Mouse (Mus musculus) liver, embryonic 15.5 days (tissue): ENCODE measurements around the gene Rnf157. TPM values are rescaled to one million over a fixed set of nuclear protein-coding genes. Genes with fewer than 3 reads are reported as not detected.

ENCODE experiments used
- ATAC-seq: fragments of 200-750 bp; cut with Nextera tagmentation; 2 replicates; pipeline ENCODE4 v1.8.0; 2017; ENCODE audit warnings: moderate number of reproducible peaks, mild to moderate bottlenecking, moderate library complexity; ENCODE audit not compliant: insufficient read depth
- H3K27ac ChIP-seq: fragments of 300-500 bp; sonication (generic); replicated peaks from 2 replicates; pipeline ENCODE4 v1.5.1; 2015; ENCODE audit warnings: mild to moderate bottlenecking, inconsistent platforms
- H3K27me3 ChIP-seq: fragments of 300-500 bp; sonication (generic); 2 replicates; pipeline ENCODE4 v1.6.1; 2015; ENCODE audit warnings: mild to moderate bottlenecking, inconsistent platforms
- H3K36me3 ChIP-seq: fragments of 300-500 bp; sonication (generic); replicated peaks from 2 replicates; pipeline ENCODE4 v1.6.1; 2015; ENCODE audit warnings: moderate library complexity, mild to moderate bottlenecking, inconsistent platforms
- H3K4me1 ChIP-seq: fragments of 300-500 bp; sonication (generic); replicated peaks from 2 replicates; pipeline ENCODE4 v1.6.1; 2015; ENCODE audit warnings: inconsistent platforms
- H3K4me2 ChIP-seq: fragments of 300-500 bp; sonication (generic); 2 replicates; pipeline ENCODE4 v1.6.1; 2015; ENCODE audit warnings: moderate library complexity, mild to moderate bottlenecking, inconsistent platforms
- H3K4me3 ChIP-seq: fragments of 300-500 bp; sonication (generic); replicated peaks from 2 replicates; pipeline ENCODE4 v1.5.1; 2015; ENCODE audit warnings: mild to moderate bottlenecking, inconsistent platforms
- H3K9ac ChIP-seq: fragments of 300-500 bp; sonication (generic); 2 replicates; pipeline ENCODE4 v1.6.1; 2015; ENCODE audit warnings: moderate library complexity, mild to moderate bottlenecking, inconsistent platforms
- H3K9me3 ChIP-seq: fragments of 300-500 bp; sonication (generic); replicated peaks from 2 replicates; pipeline ENCODE4 v1.6.1; 2016; ENCODE audit warnings: inconsistent platforms
- WGBS: fragments of 180-500 bp; shearing (Covaris S2); methylation state at CpG from one replicate; pipeline ENCODE4 v1.1.7; 2015; ENCODE audit warnings: mixed read lengths; ENCODE audit not compliant: insufficient replicate concordance; 5-methylcytosine and 5-hydroxymethylcytosine counted together
- polyA plus RNA-seq: library from polyadenylated mRNA; unstranded; fragments of >200 nt; fragmentation: Nextera tagmentation; extraction: Ambion mirVana; gene quantifications from 2 replicates; pipeline ENCODE4 v1.2.1, GENCODE M21; 2015

Rnf157 gene
- polyA plus RNA-seq, 1 experiment from 2014 or later: 1.4 TPM

- no peak overlapping the region for H3K4me2 ChIP-seq
- H3K27ac ChIP-seq: no peak overlapping the region
- no peak for ATAC-seq
- H3K4me3 ChIP-seq: no peak overlapping the region
- 71% methylated on average over 15 of the region's 15 CpGs for WGBS
- no peak overlapping the region for H3K9ac ChIP-seq
- peaks cover 12% of the 10 kb centered on the region for H3K27me3 ChIP-seq
- peaks cover 28% of the 10 kb centered on the region for H3K36me3 ChIP-seq
- no peaks in the 10 kb centered on the region for H3K9me3 ChIP-seq
- peaks cover 39% of the 10 kb centered on the region for H3K4me1 ChIP-seq
Observed at GRCm38 (mm10) chr11:116442129-116442866, 29.5 kb upstream of the Rnf157 start.

DNA sequence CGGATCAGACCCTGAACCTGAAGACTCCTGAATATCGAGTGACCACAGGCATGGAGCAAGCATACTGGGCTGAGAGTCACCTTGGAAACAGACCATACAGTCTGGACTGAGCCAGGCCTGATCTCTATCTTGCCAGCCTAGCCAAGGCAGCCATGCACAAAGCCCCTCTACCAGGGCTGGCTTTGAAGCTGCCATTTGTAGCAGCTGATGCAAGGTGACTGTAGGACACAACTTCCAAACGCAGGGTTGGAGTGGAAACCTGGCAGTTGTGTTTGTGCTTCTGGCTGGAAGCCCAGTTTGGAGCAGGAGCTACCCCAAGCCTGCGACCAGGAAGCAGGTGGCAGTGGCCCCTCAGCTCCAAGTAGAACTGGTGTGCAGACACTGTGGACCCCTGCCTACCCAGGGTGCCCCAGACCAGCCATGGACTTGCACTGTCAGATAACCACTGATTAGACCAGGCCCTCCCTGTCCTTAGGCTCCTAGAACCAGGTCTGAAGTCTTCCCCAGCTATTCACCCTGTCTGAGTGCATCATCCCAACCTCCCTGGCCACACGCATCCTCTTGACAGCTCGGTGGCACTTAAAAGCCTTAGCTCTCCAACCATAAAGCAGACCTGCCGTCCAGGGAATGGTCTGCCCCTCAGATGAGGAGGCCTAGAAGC lies 27.7 kb upstream of the Rnf157 start:
- Histone ChIP-seq H3K4me2 (no peak overlapping the region), H3K27me3 (no peaks in the 10 kb centered on the region), H3K9ac (no peak overlapping the region), H3K4me1 (peaks cover 47% of the 10 kb centered on the region), H3K27ac (no peak overlapping the region), H3K4me3 (no peak overlapping the region), H3K9me3 (no peaks in the 10 kb centered on the region), H3K36me3 (peaks cover 44% of the 10 kb centered on the region)
- no peak for ATAC-seq
- WGBS: 64% methylated on average over 7 of the region's 7 CpGs

DNA sequence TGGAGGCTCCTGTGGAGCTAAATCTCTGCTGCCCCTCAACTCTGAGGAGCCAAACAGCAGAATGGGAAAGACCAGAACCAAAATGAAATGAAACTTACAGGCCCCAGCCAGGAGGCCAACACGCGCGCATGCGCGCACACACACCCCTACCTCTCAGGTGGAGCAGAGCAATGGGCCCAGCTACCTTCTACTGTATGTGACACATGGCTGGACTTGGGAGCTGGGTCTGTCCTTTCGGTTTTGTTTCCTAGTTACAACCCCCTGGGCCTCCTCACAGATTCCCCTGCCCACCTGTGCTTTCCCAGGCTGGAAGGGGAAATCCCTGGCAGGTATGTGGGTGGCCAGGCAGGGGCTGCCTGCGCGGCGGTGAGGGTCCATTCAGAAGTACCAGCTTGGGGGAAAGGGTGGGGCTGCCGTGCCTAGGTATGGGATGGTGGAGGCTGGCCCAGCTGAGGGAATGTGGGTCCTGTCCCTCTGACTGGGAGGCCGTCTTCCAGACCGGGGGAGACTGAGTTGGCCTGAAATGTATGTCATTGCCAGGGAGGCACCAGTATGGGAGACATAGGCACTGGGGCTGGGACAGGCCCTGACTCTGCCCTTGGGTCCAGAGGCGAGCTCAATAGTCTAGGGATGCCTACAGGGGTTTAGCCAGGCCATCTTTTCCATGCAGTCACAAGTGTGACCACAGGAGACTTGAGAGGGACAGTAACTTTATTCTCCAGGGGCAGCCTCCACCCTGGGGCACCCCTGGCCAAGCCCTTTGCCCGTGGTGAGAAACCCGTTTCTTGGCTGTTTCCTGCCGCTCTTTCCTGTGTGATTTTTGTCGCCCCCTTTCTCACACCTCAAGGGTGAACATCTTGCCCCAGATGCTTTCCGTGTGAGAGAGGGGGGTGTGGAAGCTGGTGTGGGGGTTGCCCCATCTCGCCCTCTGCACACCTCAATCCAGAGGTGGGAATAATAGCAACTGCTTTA lies 26.7 kb upstream of the Rnf157 start:
- no peaks in the 10 kb centered on the region for H3K27me3 ChIP-seq
- H3K9ac ChIP-seq: no peak overlapping the region
- no peaks in the 10 kb centered on the region for H3K9me3 ChIP-seq
- no peak overlapping the region for H3K4me3 ChIP-seq
- no peak for ATAC-seq
- H3K27ac ChIP-seq: no peak overlapping the region
- WGBS: 76% methylated on average over 19 of the region's 19 CpGs
- H3K36me3 ChIP-seq: peaks cover 44% of the 10 kb centered on the region
- no peak overlapping the region for H3K4me2 ChIP-seq
- H3K4me1 ChIP-seq: peaks cover 47% of the 10 kb centered on the region

DNA sequence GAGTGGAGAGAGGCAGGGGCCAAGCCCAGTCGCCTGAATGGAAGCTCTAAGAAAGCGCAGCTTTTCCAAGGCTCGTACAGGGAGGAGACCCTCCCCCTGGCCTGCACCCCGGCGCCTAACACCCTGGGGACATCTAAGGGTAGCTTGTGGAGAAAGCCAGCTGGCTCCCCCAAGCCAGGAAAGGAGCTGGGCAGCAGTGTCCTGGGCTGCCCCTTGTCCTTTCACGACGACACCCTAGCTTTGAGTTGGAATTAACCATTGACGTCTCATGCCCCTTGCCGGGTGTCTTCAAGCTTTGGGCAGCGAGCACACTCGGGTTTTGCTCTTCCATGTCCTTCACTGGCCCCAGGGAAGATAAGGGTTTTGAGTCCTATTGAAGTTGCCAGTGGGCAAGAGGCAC lies 24.7 kb upstream of the Rnf157 start:
- Histone ChIP-seq H3K4me3 (peak overlapping the region; percentile 92; the same call in 1 of the 2 replicates), H3K9ac (no peak overlapping the region), H3K4me1 (peaks cover 55% of the 10 kb centered on the region), H3K27ac (peak overlapping the region; percentile 94; the same call in 1 of the 2 replicates), H3K36me3 (peaks cover 44% of the 10 kb centered on the region), H3K27me3 (no peaks in the 10 kb centered on the region), H3K9me3 (no peaks in the 10 kb centered on the region), H3K4me2 (peak overlapping the region; percentile 73; the same call in 1 of the 2 replicates)
- no peak for ATAC-seq
- 78% methylated on average over 11 of the region's 11 CpGs for WGBS

- Histone ChIP-seq H3K9me3 (no peaks in the 10 kb centered on the region), H3K36me3 (peaks cover 44% of the 10 kb centered on the region), H3K9ac (peak overlapping the region; percentile 15), H3K4me3 (peak overlapping the region; percentile 92), H3K4me2 (peak overlapping the region; percentile 73), H3K27ac (peak overlapping the region; percentile 94), H3K27me3 (no peaks in the 10 kb centered on the region), H3K4me1 (peaks cover 60% of the 10 kb centered on the region)
- 13% methylated on average over 4 of the region's 4 CpGs for WGBS
- ATAC-seq: no peak
Observed at GRCm38 (mm10) chr11:116436725-116437331, 24.0 kb upstream of the Rnf157 start.

GRCm38 (mm10) chr11:116435992-116436724 lies 23.3 kb upstream of the Rnf157 start:
- Histone ChIP-seq H3K27ac (peak overlapping the region; percentile 94), H3K4me1 (peaks cover 67% of the 10 kb centered on the region), H3K4me2 (peak overlapping the region; percentile 73), H3K27me3 (no peaks in the 10 kb centered on the region), H3K4me3 (peak overlapping the region; percentile 92), H3K9ac (peak overlapping the region; percentile 15), H3K36me3 (peaks cover 44% of the 10 kb centered on the region), H3K9me3 (no peaks in the 10 kb centered on the region)
- no peak for ATAC-seq
- WGBS: 6% methylated on average over 5 of the region's 5 CpGs

DNA sequence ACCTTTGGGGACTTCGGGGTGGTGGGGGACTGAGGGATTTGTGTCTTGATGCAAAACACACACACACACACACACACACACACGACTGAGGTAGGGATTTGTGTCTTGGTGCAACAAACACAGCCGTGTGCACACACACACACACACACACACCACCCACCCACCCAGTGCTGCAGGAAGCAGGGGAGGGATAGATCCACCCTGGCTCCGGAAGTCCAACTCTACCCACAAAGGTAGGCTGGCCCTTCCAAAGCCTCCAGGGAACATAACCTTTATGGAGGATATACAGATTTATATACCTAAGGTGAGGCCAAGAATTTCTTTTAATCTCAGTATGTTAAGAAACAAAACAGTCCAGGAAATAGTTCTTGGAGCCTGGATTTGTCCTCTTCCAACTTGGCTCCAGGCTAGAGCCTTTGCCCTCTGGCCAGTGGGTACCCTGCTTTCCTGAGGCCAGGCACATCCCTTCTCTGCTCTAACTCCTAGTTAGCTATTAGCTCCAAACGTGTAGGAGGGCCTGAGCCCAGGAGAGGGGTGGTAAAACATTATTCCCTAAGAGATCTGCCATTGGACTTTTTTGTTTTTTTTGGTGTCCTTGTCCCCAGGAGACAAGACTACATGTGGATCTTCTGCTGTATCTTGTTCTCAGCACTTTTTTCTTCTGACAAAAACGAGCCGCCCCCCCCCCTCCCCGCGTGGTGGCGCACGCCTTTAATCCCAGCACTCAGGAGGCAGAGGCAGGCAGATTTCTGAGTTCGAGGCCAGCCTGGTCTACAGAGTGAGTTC lies 22.3 kb upstream of the Rnf157 start:
- H3K4me1 ChIP-seq: peaks cover 70% of the 10 kb centered on the region

GRCm38 (mm10) chr11:116434287-116434966 lies 21.6 kb upstream of the Rnf157 start:
- Histone ChIP-seq H3K27me3 (no peaks in the 10 kb centered on the region), H3K9me3 (no peaks in the 10 kb centered on the region), H3K27ac (peak overlapping the region; percentile 94), H3K4me2 (peak overlapping the region; percentile 73), H3K4me3 (peak overlapping the region; percentile 92), H3K4me1 (peaks cover 70% of the 10 kb centered on the region), H3K36me3 (peaks cover 32% of the 10 kb centered on the region), H3K9ac (peak overlapping the region; percentile 96)
- no peak for ATAC-seq
- under 1% methylated on average over 55 of the region's 67 CpGs for WGBS

More for the DNA sequence above, 22.3 kb upstream of the Rnf157 start:
- WGBS: 36% methylated on average over 12 of the region's 12 CpGs
- no peaks in the 10 kb centered on the region for H3K9me3 ChIP-seq
- H3K36me3 ChIP-seq: peaks cover 39% of the 10 kb centered on the region
- peak overlapping the region; percentile 94 for H3K27ac ChIP-seq
- peak overlapping the region; percentile 96 for H3K9ac ChIP-seq
- H3K4me3 ChIP-seq: peak overlapping the region; percentile 92
- ATAC-seq: no peak
- peak overlapping the region; percentile 73 for H3K4me2 ChIP-seq
- no peaks in the 10 kb centered on the region for H3K27me3 ChIP-seq
